Mouse (Mus musculus) retina, embryonic 14.5 days (tissue): ENCODE measurements around the gene Sae1.
A peak's percentile ranks its signal among the peaks of the same experiment; 100 is the strongest.
"Not testable (repeated sequence)": the region's sequence is repeated elsewhere in the genome, so short reads cannot be mapped to it uniquely, and the experiment has no call there.

Experiments
- DNase-seq: peaks from one replicate; pipeline ENCODE4 v3.0.0-alpha.2; 2015; ENCODE audit warnings: low spot score

Gene Sae1

DNA sequence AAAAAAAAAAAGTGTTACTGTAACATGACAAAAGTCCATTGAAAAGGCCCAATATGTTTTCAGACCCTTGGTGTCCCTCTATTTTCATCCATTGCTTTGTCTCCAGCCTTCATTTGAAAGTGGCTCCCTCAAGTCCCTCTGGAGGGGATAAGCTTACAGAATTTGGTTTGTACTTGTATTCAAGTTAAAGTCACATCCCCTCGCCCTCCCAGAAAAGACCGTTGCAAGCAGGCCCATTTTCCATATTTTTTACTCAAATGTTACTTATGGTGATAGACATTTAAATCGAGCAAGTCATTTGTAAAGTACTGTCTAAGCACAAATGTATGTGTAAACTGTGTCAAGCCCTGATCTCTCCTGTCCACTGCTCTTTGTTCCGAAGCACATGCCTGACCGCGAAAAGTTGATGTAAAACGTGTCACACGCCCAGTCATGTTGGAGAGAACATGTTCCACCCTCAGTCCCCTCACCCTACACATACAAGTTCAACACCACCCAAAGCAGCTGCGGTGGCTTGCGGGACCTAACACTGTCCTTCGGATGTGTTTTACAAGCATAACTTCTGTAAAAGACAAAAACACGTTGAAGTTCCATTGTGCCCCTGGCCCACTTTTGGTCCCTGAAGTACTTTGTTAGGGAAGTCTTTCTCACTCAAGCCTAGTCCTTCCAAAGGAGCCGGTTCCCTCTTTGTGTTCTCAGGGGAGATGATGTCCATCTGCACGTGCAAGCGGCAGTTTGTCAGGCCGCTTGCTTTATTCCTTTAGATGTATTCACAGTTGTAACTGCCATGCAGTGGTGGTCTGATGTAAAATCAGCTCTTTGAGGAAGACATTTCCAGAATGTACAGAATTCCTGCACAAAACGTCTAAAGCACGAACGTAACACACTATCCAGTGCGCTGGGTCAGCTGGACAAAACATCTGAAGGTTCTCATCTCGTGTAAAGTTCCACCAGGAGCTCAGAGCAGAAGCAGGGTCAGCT lies 15.7 kb upstream of the Sae1 start:
- DNase-seq, result peak; percentile 47

DNA sequence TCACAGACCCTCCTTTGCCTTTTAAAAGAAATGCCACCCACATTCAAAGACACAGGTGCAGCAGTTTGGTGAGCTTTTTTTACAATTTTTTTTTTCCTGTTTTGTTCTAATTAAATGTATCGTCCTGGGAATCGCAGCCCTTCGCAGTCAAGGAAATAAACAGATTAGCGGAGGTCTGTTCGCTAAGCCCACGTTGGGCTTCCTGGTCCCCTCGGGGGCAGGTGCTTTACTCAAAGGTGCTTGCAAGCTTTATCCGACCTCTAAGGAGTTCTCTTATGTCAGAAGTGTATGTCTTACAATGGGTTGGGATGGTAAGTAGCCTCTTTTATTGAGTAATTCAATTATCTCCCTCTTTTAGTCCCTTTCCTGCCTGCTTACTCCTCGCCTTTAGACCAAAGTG lies 14.8 kb upstream of the Sae1 start:
- no peak for DNase-seq

GRCm38 (mm10) chr7:16401991-16402431 lies 14.4 kb upstream of the Sae1 start:
- DNase-seq, result peak; percentile 50

GRCm38 (mm10) chr7:16400689-16401611 lies 13.3 kb upstream of the Sae1 start, which contains the start of gene Zc3h4:
TSS of gene Zc3h4 (plus strand) at chr7:16400910.
- DNase-seq, result peak; percentile 89

GRCm38 (mm10) chr7:16399820-16400688 lies 12.4 kb upstream of the Sae1 start:
- peak; percentile 100 for DNase-seq

DNA sequence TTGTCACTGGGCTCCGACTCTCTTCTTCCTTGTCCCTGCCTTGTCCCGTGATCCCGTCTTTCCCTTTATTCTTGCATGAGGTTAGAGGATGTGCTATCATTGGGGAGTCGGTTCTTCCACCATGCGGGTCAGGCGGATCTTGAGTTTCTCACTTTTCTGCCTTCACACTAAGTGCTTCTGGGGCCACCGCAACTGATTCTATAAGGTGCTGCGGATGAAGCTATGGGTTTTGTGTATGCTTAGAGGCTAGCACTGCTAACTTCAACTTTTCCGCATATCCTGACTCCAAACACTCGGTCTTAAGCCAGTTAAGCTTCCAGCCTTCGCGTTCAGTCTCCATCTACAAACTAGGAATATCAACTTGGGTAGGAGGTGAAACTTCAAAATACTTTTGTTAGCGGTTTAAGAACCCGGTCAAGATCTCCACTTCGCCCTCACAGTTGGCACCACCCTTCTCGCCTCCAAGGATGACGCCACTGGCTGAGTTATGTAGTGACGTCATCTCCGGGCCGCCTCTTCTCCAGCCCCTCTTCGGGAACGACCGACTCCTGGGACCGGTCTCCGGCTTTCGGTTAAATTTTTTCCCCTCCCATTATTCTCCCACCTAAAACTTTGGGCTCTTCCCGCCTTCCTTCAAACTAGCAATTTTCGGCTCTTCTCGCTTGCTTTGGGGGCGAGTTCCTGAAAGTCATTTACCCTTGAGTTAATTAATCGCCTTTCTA lies 11.7 kb upstream of the Sae1 start:
- DNase-seq, result peak; percentile 92

DNA sequence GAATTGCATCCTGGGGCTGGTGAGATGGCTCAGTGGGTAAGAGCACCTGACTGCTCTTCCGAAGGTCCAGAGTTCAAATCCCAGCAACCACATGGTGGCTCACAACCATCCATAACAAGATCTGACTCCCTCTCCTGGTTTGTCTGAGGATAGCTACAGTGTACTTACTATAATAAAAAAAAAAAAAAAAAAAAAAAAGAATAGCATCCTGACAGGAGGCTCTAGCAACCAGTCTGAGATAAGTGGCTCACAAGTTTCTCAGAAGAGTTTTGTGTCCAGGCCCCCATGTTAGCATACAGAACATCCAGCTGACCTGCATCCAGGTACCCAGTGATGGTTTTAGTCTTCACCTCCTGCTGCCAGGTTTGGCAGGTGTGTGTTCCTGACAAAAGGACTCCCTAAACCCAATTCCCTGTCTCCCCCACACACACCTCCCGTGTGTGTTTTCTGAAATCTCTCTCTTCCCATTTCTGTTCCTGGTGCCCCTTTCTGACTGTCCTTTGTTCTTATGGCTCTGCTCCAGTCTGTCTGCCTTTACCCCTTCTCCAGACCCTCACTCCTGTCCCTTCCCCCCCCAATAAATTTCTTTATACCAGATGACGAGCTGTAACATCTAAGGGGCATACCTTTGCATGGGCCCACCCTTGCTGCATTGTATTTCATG lies 10.9 kb upstream of the Sae1 start:
- DNase-seq, result no peak

DNA sequence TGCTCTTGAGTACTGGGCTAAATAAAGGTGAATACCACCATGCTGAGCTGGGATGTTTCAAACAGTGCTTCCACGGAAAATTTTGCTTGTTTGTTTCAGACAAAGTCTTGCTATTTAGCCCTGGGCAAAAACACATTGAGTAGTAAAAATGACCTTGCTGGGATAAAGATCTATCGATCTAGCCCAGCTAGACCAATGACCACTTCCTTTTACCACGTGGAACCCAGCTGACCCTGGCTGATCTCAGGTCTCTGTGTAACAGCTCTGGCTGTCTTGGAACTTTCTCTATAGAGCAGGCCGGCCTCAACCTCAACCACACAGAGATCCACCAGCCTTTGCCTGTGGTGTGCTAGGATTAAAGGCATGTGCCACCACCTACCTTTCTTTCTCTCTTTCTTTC lies 9.9 kb upstream of the Sae1 start:
- DNase-seq, result no peak

DNA sequence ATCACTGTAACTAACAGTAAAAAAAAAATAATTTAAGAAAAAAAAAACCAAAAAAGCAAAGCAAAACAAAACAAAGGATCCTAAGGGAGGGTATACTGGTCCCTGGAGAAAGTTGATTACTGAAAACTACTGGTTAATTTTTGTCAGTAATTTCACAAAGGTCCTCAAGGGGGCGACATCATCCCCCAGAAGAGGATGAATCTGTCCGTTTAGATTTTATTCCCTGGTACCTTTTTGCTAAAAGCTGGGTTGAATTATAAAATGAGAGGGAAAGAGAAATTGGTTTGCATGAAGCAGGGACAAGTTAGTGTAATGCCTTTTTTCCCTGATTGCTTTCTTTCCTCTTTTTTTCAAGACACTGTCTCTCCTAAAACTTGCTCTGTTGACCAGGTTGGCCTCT lies 8.3 kb upstream of the Sae1 start:
- DNase-seq, result peak; percentile 83

DNA sequence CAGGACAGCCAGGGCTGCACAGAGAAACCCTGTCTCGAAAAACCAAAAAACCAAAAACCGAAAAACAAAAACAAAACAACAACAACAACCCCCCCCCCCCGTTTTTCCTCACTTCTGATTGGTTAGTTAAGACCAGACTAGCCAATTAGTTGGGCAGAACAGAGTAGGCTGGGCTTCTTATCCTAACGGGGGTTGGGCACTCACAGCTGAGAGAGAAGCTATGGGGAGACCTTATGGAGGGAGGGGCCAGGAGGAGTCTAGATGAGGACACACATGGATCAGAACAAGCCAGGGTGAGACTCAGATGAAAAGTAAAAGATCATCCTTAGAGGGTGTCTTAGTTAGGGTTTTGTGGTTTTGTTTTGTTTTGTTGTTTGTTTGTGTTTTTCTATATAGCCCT lies 5.3 kb upstream of the Sae1 start:
- no peak for DNase-seq

GRCm38 (mm10) chr7:16389942-16390341 lies 2.3 kb upstream of the Sae1 start:
- DNase-seq, result not testable (repeated sequence)

DNA sequence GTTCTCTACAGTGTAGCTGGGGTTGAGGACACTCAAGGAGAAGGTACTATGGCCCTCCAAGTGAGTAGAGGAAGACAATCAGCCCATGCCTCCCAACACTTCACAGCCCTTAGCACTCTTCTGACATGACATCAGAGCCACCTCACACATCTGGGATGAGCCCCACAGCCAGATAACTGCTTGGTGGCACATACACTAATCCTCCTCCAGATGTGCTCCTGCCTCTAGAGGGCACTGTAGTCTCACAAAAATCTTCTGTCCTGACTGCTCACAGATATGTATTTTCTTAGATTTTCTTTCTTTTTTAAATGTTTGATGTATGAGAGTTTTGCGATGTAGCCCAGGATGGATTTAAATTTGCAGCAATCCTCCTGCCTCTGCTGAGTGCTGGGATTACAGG lies 11.1 kb downstream of the Sae1 start:
- DNase-seq, result peak; percentile 75

DNA sequence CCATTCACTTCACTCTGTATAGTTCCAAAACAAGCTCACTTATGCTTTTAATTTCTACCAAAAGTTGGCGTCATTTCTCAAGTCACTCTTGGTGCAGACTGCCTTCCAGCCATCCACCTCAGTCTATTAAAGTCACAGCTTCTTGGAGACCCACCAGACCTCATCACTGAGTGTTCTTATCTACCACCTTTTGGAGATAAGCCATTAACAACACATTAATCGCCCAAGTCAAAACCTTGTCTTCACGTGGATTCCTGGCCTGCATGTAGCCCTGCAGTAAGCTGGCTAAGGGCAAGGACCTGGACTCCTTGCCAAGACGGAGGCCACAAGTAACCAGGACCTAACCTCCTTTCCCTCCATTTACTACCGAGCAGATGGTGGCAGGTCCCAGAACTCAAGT lies 12.6 kb downstream of the Sae1 start:
- no peak for DNase-seq

DNA sequence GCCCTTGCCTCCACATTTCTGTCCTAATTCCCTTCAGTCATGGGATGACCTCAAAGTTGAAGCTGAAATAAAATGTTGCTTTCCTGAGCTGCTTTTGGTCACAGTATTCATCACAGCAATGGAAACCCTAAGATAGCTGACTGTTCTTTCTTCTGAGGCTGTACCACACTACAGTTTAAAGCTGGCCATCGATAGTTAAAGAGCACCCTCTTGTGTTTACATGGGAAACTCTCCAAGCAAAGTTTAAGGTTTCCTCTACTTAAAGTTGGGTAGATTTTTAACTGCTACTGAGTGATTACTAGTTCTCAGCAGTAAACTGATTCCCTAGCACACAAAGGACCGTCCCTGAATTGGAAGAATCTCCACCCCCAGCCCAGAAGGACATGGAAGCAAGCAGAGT lies 13.9 kb downstream of the Sae1 start:
- DNase-seq, result peak; percentile 39

GRCm38 (mm10) chr7:16370596-16370995 lies 17.0 kb downstream of the Sae1 start:
- DNase-seq, result no peak

DNA sequence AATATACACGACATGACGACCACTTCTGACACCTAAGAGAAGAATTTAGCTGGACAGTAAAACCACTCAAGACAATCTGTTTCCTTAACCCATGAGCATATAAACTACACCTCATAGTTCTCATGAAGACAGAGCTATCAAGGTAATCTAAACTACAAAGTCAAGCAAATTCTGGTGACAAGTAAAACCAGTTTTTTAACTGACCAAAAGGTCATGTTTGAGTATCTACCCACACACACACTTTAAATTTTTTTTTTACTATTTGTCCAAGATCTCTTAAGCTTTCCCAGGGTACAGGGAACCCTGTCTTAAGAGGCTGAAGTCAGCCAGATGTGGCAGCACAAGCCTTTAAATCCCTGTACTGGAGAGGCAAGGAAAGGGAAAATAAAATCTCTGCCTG lies 18.8 kb downstream of the Sae1 start:
- DNase-seq, result no peak

GRCm38 (mm10) chr7:16366669-16367068 lies 20.9 kb downstream of the Sae1 start:
- no peak for DNase-seq

GRCm38 (mm10) chr7:16366133-16366646 lies 21.4 kb downstream of the Sae1 start:
- no peak for DNase-seq

DNA sequence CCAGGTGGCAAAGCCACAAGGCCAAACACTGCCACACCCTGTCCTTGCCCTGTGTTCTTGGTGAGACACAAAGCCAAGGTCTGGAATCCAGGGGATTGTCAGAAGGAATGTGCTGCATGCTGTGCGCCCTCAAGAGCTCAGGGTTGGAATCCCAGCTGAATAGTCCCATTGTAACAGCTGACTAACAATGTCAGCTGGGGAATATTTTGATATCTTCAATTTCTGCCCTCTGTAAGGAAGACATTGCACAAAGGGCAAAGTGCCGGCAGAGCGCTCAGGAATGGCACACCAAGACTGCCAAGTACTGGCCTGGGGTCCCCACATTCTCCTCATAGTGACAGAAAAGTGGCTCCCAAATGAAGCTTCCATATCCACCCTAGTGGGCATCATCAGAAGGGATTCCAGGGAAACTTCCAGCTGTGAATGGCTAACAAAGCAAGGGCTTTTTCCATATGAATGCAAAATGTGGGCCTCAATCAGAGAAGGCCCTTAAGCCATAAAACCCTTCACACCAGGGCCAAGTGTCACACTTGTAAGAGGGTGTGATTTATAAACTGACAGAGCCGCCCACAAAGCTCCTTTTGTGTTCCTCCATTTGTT lies 22.6 kb downstream of the Sae1 start:
- DNase-seq, result no peak

DNA sequence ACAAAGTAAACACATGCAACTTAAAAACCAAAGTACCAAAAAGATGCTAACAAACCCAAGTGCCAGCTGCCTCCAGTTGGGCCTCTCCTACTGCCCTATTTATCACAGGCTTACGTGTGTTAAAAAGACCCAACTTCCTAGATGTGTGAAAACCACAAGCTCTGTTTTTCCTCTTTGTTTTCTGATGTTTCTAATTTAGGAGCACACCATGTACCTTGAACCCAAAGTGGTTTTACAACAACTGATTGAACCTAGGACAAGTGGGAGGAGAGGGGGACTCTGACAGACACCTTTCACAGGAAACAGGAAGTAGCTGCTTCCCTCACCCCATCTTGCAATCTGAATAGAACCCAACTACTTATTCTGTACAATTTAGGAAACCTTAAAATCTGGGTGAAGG lies 23.3 kb downstream of the Sae1 start:
- DNase-seq, result no peak
